Mouse (Mus musculus) midbrain, embryonic 10.5 days (tissue): Measurements from ENCODE around the gene Pax2. TPM values are rescaled to one million over a fixed set of nuclear protein-coding genes. Genes with fewer than 3 reads are reported as not detected.
A peak's percentile ranks its signal among the peaks of the same experiment; 100 is the strongest.

Experiments
- DNase-seq: peaks from one replicate; pipeline ENCODE4 v3.0.0-alpha.2; 2017; ENCODE audit warnings: low spot score
- H3K27ac ChIP-seq: fragments of 300-500 bp; sonication (generic); replicated peaks from 2 replicates; pipeline ENCODE4 v1.5.1; 2016; ENCODE audit warnings: mild to moderate bottlenecking
- H3K27me3 ChIP-seq: fragments of 300-500 bp; sonication (generic); 2 replicates; pipeline ENCODE4 v1.6.1; 2016; ENCODE audit warnings: low read depth, mild to moderate bottlenecking; ENCODE audit not compliant: poor library complexity, severe bottlenecking
- H3K36me3 ChIP-seq: fragments of 300-500 bp; sonication (generic); 2 replicates; pipeline ENCODE4 v1.6.1; 2016; ENCODE audit warnings: mild to moderate bottlenecking, moderate library complexity
- H3K4me1 ChIP-seq: fragments of 300-500 bp; sonication (generic); 2 replicates; pipeline ENCODE4 v1.6.1; 2016
- H3K4me3 ChIP-seq: fragments of 300-500 bp; sonication (generic); 2 replicates; pipeline ENCODE4 v1.5.1; 2016; ENCODE audit warnings: mild to moderate bottlenecking, moderate library complexity
- H3K9me3 ChIP-seq: fragments of 300-500 bp; sonication (generic); replicated peaks from 2 replicates; pipeline ENCODE4 v1.6.1; 2016; ENCODE audit warnings: mild to moderate bottlenecking
- WGBS: fragments of 180-500 bp; shearing (Covaris S2); methylation state at CpG from one replicate; pipeline ENCODE4 v1.1.7; 2016; 5-methylcytosine and 5-hydroxymethylcytosine counted together
- polyA plus RNA-seq: library from polyadenylated mRNA; unstranded; fragments of >200 nt; fragmentation: Nextera tagmentation; extraction: Ambion mirVana; gene quantifications from 2 replicates; pipeline ENCODE4 v1.2.1, GENCODE M21; 2016

Gene Pax2
- 0.60 and 1.1 TPM in 2 replicates for polyA plus RNA-seq

DNA sequence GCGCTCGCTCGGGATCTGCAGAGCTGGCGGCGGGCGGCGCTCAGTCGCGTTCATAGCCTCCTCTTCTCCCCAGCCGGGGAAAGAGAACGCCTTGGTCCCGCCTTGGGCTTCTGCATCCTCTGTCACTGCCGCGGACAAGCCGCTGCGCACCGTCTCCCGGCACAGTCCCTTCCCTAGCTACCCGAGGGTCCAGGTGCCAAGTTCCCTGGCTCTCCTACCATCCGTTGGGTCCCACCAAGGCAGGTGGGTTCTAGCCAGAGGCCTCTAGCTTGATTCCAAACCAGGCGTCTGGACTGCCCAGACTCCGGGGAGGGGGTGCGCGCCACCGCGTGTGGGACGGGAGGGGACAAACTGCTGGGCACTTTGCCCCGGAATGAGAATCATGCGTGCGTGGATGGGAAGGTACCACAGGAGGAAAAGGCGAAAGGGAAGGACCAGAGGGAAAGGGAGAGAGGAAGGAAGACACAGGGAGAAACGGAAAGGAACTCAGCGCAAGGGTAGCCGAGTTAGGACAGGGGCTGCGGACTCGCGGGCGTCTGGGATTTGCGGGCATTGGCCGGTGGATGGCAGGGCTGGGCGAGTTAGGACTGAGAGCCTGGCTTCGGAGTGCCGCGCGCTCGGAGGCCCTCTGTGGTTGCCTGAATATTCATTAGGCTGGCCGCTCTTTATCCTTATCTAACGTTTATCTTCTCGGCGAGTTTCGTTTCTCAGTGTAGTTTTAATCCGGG is at the start of gene Pax2:
Gene Pax2, plus strand, starts transcription at position 353 of the 728 bp plus-strand sequence.
- H3K27me3 ChIP-seq = peaks cover 100% of the 10 kb centered on the region
- no peaks in the 10 kb centered on the region for H3K9me3 ChIP-seq
- peak within 1 kb of the TSS; percentile 61 for H3K4me3 ChIP-seq
- DNase-seq = peak; percentile 72
- H3K36me3 ChIP-seq = no peaks in the 10 kb centered on the region
- H3K27ac ChIP-seq = peak within 1 kb of the TSS; percentile 69
- under 1% methylated on average over 52 of the region's 52 CpGs for WGBS
- peaks cover 82% of the 10 kb centered on the region for H3K4me1 ChIP-seq

DNA sequence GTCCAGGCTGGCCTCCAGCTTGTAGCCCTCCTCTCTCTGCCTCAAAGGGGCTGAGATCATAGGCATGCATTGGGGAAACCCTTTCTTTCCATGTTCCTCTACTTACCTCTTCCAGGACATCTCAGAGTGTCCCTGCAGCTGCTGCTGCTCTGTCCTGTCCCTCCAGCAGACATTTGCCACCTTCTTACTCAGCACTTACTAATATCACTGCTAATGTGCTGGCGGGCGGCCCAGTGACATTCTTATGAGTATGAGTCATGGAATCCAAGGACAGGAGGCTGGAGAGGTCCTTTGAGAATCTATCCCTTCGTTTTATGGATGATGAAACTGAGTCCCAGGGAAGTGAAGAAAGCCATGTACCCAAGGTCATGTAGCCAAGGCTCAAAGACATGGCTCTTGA is 47.0 kb upstream of the Pax2 start:
- no peaks in the 10 kb centered on the region for H3K36me3 ChIP-seq
- WGBS = 84% methylated on average over 3 of the region's 3 CpGs
- H3K4me3 ChIP-seq = no peak overlapping the region
- no peak overlapping the region for H3K27ac ChIP-seq
- no peak for DNase-seq
- no peaks in the 10 kb centered on the region for H3K4me1 ChIP-seq
- peaks cover 27% of the 10 kb centered on the region for H3K27me3 ChIP-seq
- H3K9me3 ChIP-seq = peaks cover 5% of the 10 kb centered on the region; the same call in 1 of the 2 replicates

DNA sequence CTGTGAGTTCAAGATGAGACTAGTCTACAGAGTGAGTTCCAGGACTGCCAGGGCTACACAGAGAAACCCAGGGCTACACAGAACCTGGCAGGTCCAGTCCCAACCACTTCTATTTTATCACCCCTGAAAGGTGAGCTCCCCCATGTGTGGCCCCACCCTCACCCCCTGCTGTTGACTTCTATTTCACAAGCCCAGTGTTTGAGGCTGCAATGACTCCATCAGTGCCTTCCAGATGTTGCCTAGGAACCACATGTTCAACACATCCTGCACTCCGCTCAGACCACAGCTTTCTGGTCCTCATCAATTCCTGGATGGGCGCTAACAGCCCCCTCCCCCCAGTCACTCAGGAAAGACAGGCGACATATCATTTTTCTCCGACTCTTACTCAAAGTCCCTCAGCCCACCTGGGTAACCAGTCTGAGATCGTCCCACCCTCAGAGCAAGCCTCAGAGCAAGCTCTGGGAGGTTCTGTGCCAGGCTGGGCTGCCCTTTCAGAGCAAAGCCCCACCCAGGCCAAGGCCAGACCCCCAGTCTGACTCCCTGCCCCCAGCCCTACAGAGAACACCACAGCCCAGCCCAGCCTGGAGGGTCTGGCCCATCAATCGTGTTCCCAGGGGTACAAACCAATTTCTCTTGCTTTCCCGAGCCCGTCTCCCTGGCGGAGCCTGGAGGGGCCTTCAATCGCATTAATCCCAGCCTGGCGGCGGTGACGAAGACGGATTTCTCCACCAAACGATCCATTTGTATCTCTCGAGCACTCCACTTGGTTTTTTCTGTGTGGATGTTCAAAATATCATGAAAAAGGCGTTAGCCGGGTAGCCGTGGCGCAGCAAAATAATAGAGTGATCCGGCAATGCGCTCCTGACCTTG is 38.9 kb upstream of the Pax2 start:
- peaks cover 30% of the 10 kb centered on the region for H3K4me1 ChIP-seq
- no peaks in the 10 kb centered on the region for H3K36me3 ChIP-seq
- no peak overlapping the region for H3K27ac ChIP-seq
- H3K4me3 ChIP-seq = no peak overlapping the region
- H3K9me3 ChIP-seq = peaks cover 5% of the 10 kb centered on the region; the same call in 1 of the 2 replicates
- H3K27me3 ChIP-seq = peaks cover 59% of the 10 kb centered on the region
- DNase-seq = no peak
- WGBS = 77% methylated on average over 22 of the region's 22 CpGs

DNA sequence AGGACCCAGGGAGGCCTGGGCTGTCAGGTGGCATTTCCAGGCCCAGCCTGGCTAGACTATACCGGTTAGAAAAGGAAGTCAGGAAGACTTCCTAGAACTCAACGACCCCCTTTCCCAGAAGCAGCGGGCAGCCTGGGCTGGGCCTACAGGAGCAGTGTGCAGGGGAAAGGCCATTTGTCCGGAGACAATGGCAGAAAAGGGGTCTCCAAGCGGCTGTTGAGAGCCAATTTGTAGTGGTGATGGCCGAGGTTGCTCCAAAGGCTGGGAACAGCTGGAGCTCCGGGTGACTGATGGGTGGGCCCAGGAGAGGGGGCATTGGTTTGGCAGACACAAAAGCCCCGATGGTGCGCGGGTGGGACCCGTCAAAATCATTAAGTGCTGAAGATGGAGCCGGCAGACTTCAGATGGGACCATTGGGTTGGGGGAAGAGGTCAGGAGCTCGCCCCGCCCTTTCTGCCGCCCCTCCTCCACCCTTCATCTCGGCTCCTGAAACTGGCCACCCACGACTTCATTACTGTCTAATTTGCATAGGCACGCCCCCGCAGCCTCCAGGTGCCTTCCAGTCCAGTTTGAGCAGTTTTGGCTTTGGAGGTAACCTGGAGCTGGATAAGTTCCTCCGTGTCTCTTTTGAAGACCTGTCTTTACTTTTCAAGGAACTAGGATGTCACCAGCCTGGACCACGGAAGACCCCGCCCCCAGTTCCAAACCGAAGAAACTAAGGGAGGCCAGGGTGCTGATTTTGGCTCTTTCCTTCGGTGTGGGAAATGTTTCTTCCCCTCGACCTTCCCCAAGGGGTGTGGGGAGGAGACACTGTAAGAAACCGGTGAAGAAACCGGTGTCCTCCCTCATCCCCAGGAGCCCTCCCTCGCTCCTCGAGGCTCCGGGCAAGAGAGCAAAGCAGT is 36.3 kb upstream of the Pax2 start:
- peak overlapping the region; percentile 62 for H3K4me3 ChIP-seq
- peak; percentile 36 for DNase-seq
- peaks cover 85% of the 10 kb centered on the region for H3K27me3 ChIP-seq
- peaks cover 45% of the 10 kb centered on the region for H3K4me1 ChIP-seq
- peak overlapping the region; percentile 59; the same call in 1 of the 2 replicates for H3K27ac ChIP-seq
- under 1% methylated on average over 30 of the region's 30 CpGs for WGBS
- no peaks in the 10 kb centered on the region for H3K9me3 ChIP-seq
- H3K36me3 ChIP-seq = no peaks in the 10 kb centered on the region

DNA sequence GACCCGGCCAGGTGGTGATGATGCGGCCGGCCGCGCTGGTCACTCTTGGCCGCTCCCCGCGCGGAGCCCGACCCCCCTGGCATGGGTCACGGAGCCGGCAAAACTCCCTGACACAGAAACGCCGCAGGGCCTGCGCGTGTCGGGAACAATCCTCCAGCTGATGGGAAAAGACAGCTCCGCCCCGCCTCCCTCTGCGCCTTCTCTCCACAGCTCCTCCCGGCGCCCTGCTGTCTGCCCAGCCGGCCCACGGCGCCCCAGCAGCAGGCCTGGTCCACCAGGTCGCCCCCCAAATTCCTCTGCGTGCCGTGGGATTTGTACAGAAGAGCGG is 35.7 kb upstream of the Pax2 start:
- H3K4me1 ChIP-seq = peaks cover 46% of the 10 kb centered on the region
- under 1% methylated on average over 29 of the region's 29 CpGs for WGBS
- peak overlapping the region; percentile 62 for H3K4me3 ChIP-seq
- H3K9me3 ChIP-seq = no peaks in the 10 kb centered on the region
- H3K36me3 ChIP-seq = no peaks in the 10 kb centered on the region
- peaks cover 91% of the 10 kb centered on the region for H3K27me3 ChIP-seq
- H3K27ac ChIP-seq = peak overlapping the region; percentile 59; the same call in 1 of the 2 replicates
- peak; percentile 68 for DNase-seq

DNA sequence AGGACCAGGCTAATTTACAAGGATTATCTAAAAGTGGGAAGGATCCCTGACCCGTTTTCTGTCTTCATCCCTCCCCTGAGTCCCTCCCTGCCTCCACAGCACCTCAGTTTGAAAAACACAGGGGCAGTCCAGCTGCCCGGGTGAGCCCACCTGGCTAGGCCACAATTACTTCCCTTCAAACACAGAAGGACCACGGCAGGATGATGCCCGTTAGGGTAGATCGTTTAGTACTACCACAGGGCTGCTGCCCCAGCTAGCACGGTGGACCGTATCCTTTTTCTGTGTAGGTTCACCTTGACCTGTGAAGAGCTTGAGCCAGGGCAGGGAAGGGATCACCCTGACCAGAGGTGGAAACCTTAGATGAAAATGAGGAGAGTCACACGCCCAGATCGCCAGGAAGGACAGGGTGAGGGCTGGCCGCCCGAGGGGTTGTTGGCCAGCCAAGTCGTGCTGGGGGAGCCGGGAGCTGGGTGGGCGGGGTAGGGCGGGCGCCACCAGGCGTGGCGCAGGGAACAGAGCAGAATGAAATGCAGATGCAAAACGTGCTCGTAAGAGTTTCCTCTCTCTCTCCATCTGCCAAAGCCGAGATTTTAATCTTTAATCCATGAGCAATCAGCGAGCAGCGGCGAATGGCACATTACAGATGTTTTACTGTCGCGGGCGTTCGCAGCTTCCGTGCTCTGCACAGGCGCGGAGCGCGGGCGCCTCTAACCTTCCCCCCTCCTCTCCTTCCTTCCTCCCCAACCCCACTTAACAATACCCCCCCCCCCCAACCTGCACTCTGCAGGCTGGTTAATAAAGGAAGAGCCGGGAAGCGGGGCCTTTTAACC is 32.0 kb upstream of the Pax2 start:
- H3K27ac ChIP-seq = no peak overlapping the region
- H3K4me3 ChIP-seq = peak overlapping the region; percentile 51
- peaks cover 43% of the 10 kb centered on the region for H3K4me1 ChIP-seq
- under 1% methylated on average over 36 of the region's 36 CpGs for WGBS
- peak; percentile 54 for DNase-seq
- peaks cover 91% of the 10 kb centered on the region for H3K27me3 ChIP-seq
- H3K36me3 ChIP-seq = no peaks in the 10 kb centered on the region
- H3K9me3 ChIP-seq = no peaks in the 10 kb centered on the region

DNA sequence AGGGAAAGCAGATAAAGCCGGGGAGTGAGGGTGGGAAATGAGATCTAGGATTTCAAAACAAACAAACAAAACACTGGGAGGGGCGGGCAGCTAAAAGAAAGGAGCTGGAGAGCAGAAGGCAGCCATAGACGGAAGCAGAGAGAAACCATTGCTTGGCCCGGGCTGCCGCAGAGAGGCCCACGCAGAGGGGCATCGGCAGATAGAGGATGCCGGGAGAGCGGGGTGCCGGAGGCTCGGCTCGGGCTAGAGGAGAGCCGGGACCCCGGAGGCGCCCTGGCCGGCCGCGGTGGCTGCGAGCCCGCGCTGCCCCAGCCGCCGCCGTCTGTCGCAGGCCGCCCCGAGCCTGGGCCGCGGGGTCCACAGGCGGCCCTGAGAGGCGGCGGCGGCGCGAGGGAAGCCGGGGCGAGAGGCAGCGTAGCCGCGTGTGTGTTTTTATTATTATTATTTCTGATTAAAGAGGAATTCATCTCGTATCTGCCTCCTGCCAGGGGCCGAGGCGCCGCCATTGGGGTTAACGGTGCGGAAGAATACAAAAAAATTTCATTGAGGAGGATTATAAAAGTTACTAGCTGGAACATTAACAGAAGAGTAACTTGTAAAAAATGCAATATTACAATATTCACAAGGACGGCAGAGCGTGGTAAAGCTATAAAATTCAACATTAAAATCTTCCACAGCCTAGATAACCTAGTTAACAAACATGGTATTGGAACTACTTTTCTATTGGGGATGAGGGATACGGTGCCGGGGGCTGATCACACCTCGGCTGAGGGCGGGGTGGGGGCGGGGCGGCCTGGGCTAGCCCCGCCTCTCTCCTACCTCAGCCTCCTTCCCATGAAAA is 29.7 kb upstream of the Pax2 start:
- Histone ChIP-seq H3K4me1 (peaks cover 22% of the 10 kb centered on the region), H3K4me3 (peak overlapping the region; percentile 69), H3K27ac (peak overlapping the region; percentile 90), H3K9me3 (no peaks in the 10 kb centered on the region), H3K27me3 (peaks cover 87% of the 10 kb centered on the region), H3K36me3 (no peaks in the 10 kb centered on the region)
- under 1% methylated on average over 55 of the region's 55 CpGs for WGBS
- peak; percentile 72 for DNase-seq

DNA sequence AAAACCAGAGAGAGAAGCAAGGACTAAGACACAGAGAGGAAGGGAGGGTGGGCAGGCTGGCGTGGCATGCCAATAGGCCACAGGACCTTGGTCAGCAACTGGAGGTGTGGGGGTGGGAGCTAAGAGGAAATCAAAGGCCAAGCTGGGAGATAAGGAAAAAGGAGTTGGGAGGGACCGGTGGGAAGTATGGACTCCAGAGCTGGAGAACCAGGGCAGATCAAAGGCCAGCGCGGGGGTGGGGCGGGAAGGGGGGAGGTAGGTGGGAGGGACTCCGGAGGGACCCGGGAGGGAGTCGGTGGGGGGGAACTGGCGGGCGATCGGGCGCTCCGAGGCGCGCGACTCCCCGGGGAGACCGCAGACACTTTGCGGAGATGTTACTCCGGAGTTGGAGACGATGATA is 21.7 kb upstream of the Pax2 start:
- Histone ChIP-seq H3K27ac (no peak overlapping the region), H3K9me3 (no peaks in the 10 kb centered on the region), H3K4me3 (peak overlapping the region; percentile 46), H3K27me3 (peaks cover 96% of the 10 kb centered on the region), H3K4me1 (peaks cover 16% of the 10 kb centered on the region), H3K36me3 (no peaks in the 10 kb centered on the region)
- peak; percentile 26 for DNase-seq
- WGBS = 2% methylated on average over 21 of the region's 21 CpGs

DNA sequence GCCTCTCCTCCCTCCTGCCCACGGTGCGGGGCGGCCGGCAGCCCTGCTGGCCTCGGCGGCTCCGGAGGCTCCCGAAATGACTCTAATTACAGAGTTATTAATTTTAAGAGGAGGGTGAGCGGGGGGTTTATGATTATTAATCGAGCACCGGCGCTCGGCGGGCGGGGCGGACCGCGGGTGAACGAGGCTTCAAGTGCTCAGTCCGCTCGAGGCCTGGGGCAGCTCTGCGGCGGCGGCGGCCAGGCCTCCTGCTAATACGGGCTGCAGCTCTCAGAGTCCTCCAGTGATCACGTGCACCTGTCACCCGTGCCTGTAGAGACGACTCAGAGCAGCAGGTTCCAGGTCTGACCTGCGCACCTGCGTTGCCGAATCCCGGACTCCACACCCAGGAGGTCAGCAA is 21.2 kb upstream of the Pax2 start:
- H3K36me3 ChIP-seq = no peaks in the 10 kb centered on the region
- H3K9me3 ChIP-seq = no peaks in the 10 kb centered on the region
- peaks cover 16% of the 10 kb centered on the region for H3K4me1 ChIP-seq
- DNase-seq = peak; percentile 48
- H3K27ac ChIP-seq = no peak overlapping the region
- peaks cover 96% of the 10 kb centered on the region for H3K27me3 ChIP-seq
- WGBS = 1% methylated on average over 33 of the region's 33 CpGs
- peak overlapping the region; percentile 46 for H3K4me3 ChIP-seq

DNA sequence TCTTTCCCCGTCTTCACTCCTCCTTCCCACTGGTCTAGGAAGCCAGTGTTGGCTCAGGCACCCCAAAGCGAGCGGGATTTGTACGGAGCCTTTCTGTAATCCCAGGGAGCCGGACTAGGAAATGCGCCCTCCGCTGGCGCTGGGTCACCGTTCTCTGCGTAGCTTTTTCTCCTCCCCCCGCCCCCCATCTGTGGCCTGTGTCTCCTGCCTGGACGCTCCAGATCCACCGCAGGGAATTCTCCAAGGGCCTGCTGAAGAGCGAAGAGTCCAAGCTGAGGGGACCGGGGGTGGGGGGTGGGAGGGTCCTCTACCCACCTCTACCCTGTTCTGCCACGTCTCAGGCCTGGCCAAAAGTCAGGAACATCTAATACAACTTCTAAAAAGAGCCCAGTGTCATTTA is 15.5 kb upstream of the Pax2 start:
- peaks cover 100% of the 10 kb centered on the region for H3K27me3 ChIP-seq
- H3K4me3 ChIP-seq = peak overlapping the region; percentile 24; the same call in 1 of the 2 replicates
- no peaks in the 10 kb centered on the region for H3K9me3 ChIP-seq
- no peak overlapping the region for H3K27ac ChIP-seq
- DNase-seq = peak; percentile 55
- H3K36me3 ChIP-seq = no peaks in the 10 kb centered on the region
- WGBS = 1% methylated on average over 16 of the region's 16 CpGs
- H3K4me1 ChIP-seq = peaks cover 38% of the 10 kb centered on the region
